Mouse (Mus musculus) small intestine, adult 2 months (tissue): ENCODE data around the gene Castor1. TPM values are rescaled to one million over a fixed set of nuclear protein-coding genes. Genes with fewer than 3 reads are reported as not detected.
A peak's percentile ranks its signal among the peaks of the same experiment; 100 is the strongest.

ENCODE experiments used
- H3K27ac ChIP-seq: fragments of 200-500 bp; 2 replicates; pipeline ENCODE4 v1.5.1; 2012; ENCODE audit warnings: low read depth, low read length, control low read depth, inconsistent platforms; ENCODE audit not compliant: insufficient read depth
- H3K27me3 ChIP-seq: fragments of 200-500 bp; 2 replicates; pipeline ENCODE4 v1.6.1; 2012; ENCODE audit warnings: mild to moderate bottlenecking, moderate library complexity, low read length, inconsistent platforms; ENCODE audit not compliant: control insufficient read depth, insufficient read depth
- H3K36me3 ChIP-seq: fragments of 200-500 bp; 2 replicates; pipeline ENCODE4 v1.6.1; 2012; ENCODE audit warnings: mild to moderate bottlenecking, low read length, control low read depth, inconsistent platforms; ENCODE audit not compliant: control insufficient read depth, insufficient read depth
- H3K4me1 ChIP-seq: fragments of 200-500 bp; 2 replicates; pipeline ENCODE4 v1.6.1; 2012; ENCODE audit warnings: low read length, inconsistent platforms, mixed read lengths; ENCODE audit not compliant: control insufficient read depth, insufficient read depth, insufficient read length
- H3K4me3 ChIP-seq: fragments of 200-500 bp; 2 replicates; pipeline ENCODE4 v1.5.1; 2012; ENCODE audit warnings: low read depth, mild to moderate bottlenecking, control low read depth, inconsistent platforms, low read length, moderate library complexity
- CTCF ChIP-seq: fragments of 200-500 bp; IDR thresholded peaks from 2 replicates; pipeline ENCODE4 v1.5.1; 2012; ENCODE audit warnings: low read depth, mild to moderate bottlenecking, control low read depth, inconsistent platforms, low read length, moderate library complexity, mixed read lengths; ENCODE audit not compliant: insufficient replicate concordance, insufficient read length; ENCODE audit errors: extremely low read depth
- POLR2A ChIP-seq: fragments of 200-500 bp; IDR thresholded peaks from 2 replicates; pipeline ENCODE4 v1.6.1; 2012; ENCODE audit warnings: low read depth, mild to moderate bottlenecking, control low read depth, inconsistent platforms, low read length, moderate library complexity
- WGBS: fragments of 180-500 bp; shearing (Covaris S2); methylation state at CpG from one replicate; pipeline ENCODE4 v1.1.7; 2018; 5-methylcytosine and 5-hydroxymethylcytosine counted together
- polyA plus RNA-seq: library from polyadenylated mRNA; depleted of rRNA; stranded (reverse); fragments of >200 nt; gene quantifications from 2 replicates; pipeline ENCODE4 v1.2.3, GENCODE M21; 2012

The Castor1 gene
- polyA plus RNA-seq, 1 experiment = 2.7 TPM

- Histone ChIP-seq H3K27me3 (no peaks in the 10 kb centered on the region), H3K4me1 (peaks cover 7% of the 10 kb centered on the region), H3K36me3 (peaks cover 27% of the 10 kb centered on the region), H3K4me3 (no peak overlapping the region), H3K27ac (peak overlapping the region; percentile 44; the same call in 1 of the 2 replicates)
- WGBS = 83% methylated on average over 9 of the region's 9 CpGs
- no peak for TF ChIP-seq POLR2A
- no peak for TF ChIP-seq CTCF
Measured at GRCm38 (mm10) chr11:4216248-4217000, 1.6 kb upstream of the Castor1 start.

- TF ChIP-seq CTCF = no peak
- TF ChIP-seq POLR2A = no peak
- H3K4me1 ChIP-seq = peaks cover 10% of the 10 kb centered on the region
- 40% methylated on average over 6 of the region's 6 CpGs for WGBS
- no peaks in the 10 kb centered on the region for H3K27me3 ChIP-seq
- no peak overlapping the region for H3K27ac ChIP-seq
- H3K36me3 ChIP-seq = peaks cover 18% of the 10 kb centered on the region
- peak overlapping the region; percentile 70 for H3K4me3 ChIP-seq
Measured at GRCm38 (mm10) chr11:4218637-4219036, 612 bp downstream of the Castor1 start.

GRCm38 (mm10) chr11:4219317-4219751 is 1.3 kb downstream of the Castor1 start:
- TF ChIP-seq CTCF (peak; percentile 61; the same call in 1 of the 2 replicates), POLR2A (no peak)
- H3K4me1 ChIP-seq = peaks cover 12% of the 10 kb centered on the region
- no peak overlapping the region for H3K27ac ChIP-seq
- H3K36me3 ChIP-seq = peaks cover 11% of the 10 kb centered on the region
- H3K4me3 ChIP-seq = no peak overlapping the region
- H3K27me3 ChIP-seq = no peaks in the 10 kb centered on the region
- 28% methylated on average over 2 of the region's 2 CpGs for WGBS

GRCm38 (mm10) chr11:4219908-4220307 is 1.9 kb downstream of the Castor1 start:
- Histone ChIP-seq H3K27me3 (no peaks in the 10 kb centered on the region), H3K4me3 (no peak overlapping the region), H3K36me3 (peaks cover 6% of the 10 kb centered on the region), H3K4me1 (peaks cover 12% of the 10 kb centered on the region), H3K27ac (no peak overlapping the region)
- 56% methylated on average over 9 of the region's 9 CpGs for WGBS
- TF ChIP-seq POLR2A (no peak), CTCF (no peak)

- no peak overlapping the region for H3K27ac ChIP-seq
- no peaks in the 10 kb centered on the region for H3K27me3 ChIP-seq
- H3K4me3 ChIP-seq = no peak overlapping the region
- H3K4me1 ChIP-seq = peaks cover 12% of the 10 kb centered on the region
- no peaks in the 10 kb centered on the region for H3K36me3 ChIP-seq
- WGBS = 56% methylated on average over 28 of the region's 28 CpGs
- TF ChIP-seq POLR2A = no peak
- peak; percentile 94 for TF ChIP-seq CTCF
Measured at GRCm38 (mm10) chr11:4220443-4221400, 2.7 kb downstream of the Castor1 start.

GRCm38 (mm10) chr11:4222046-4222950 is 4.3 kb downstream of the Castor1 start:
- H3K27ac ChIP-seq = no peak overlapping the region
- H3K4me3 ChIP-seq = no peak overlapping the region
- H3K27me3 ChIP-seq = no peaks in the 10 kb centered on the region
- H3K36me3 ChIP-seq = no peaks in the 10 kb centered on the region
- WGBS = 84% methylated on average over 17 of the region's 17 CpGs
- no peak for TF ChIP-seq CTCF
- no peak for TF ChIP-seq POLR2A
- peaks cover 12% of the 10 kb centered on the region for H3K4me1 ChIP-seq
